Mouse (Mus musculus) testis, adult 2 months (tissue): ENCODE data around the gene Cd48.

Experiments
- CTCF ChIP-seq: fragments of 200-500 bp; IDR thresholded peaks from 2 replicates; pipeline ENCODE4 v1.5.1; 2012; ENCODE audit warnings: low read depth, mild to moderate bottlenecking, inconsistent platforms, low read length, moderate library complexity; ENCODE audit not compliant: control insufficient read depth, insufficient read depth, insufficient replicate concordance
- POLR2A ChIP-seq: fragments of 200-500 bp; IDR thresholded peaks from 2 replicates; pipeline ENCODE4 v1.6.1; 2012; ENCODE audit warnings: low read depth, mild to moderate bottlenecking, inconsistent platforms, low read length, moderate library complexity; ENCODE audit not compliant: control insufficient read depth

DNA sequence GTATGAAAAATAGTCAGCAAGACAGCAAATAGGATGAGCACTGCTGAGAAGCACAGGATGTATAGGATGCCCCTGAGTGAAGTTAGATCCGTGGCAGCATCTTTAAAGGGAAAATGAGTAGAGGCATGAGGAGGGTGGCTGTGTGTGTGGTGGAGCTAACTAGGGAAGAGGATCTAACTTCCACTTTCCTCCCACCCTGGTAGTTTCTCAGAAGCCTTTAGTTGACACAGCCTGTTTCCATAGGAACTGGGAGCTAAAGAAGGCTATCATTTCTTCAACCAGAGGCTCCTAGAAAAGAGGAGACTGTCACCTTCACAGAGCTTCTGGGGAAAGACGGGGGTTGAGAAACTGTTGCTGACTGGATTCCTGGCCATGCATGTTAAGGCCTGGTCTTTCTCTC lies 43.1 kb upstream of the Cd48 start:
- no peak for TF ChIP-seq CTCF
- TF ChIP-seq POLR2A = no peak
